Mouse (Mus musculus) small intestine, adult 2 months (tissue): ENCODE measurements around the gene Mfsd2a. TPM values are rescaled to one million over a fixed set of nuclear protein-coding genes. Genes with fewer than 3 reads are reported as not detected.
"Not testable (repeated sequence)": the region's sequence is repeated elsewhere in the genome, so short reads cannot be mapped to it uniquely, and the experiment has no call there.

Experiments
- H3K27ac ChIP-seq: fragments of 200-500 bp; 2 replicates; pipeline ENCODE4 v1.5.1; 2012; ENCODE audit warnings: low read depth, low read length, control low read depth, inconsistent platforms; ENCODE audit not compliant: insufficient read depth
- H3K27me3 ChIP-seq: fragments of 200-500 bp; 2 replicates; pipeline ENCODE4 v1.6.1; 2012; ENCODE audit warnings: mild to moderate bottlenecking, moderate library complexity, low read length, inconsistent platforms; ENCODE audit not compliant: control insufficient read depth, insufficient read depth
- H3K36me3 ChIP-seq: fragments of 200-500 bp; 2 replicates; pipeline ENCODE4 v1.6.1; 2012; ENCODE audit warnings: mild to moderate bottlenecking, low read length, control low read depth, inconsistent platforms; ENCODE audit not compliant: control insufficient read depth, insufficient read depth
- H3K4me1 ChIP-seq: fragments of 200-500 bp; 2 replicates; pipeline ENCODE4 v1.6.1; 2012; ENCODE audit warnings: low read length, inconsistent platforms, mixed read lengths; ENCODE audit not compliant: control insufficient read depth, insufficient read depth, insufficient read length
- H3K4me3 ChIP-seq: fragments of 200-500 bp; 2 replicates; pipeline ENCODE4 v1.5.1; 2012; ENCODE audit warnings: low read depth, mild to moderate bottlenecking, control low read depth, inconsistent platforms, low read length, moderate library complexity
- CTCF ChIP-seq: fragments of 200-500 bp; IDR thresholded peaks from 2 replicates; pipeline ENCODE4 v1.5.1; 2012; ENCODE audit warnings: low read depth, mild to moderate bottlenecking, control low read depth, inconsistent platforms, low read length, moderate library complexity, mixed read lengths; ENCODE audit not compliant: insufficient replicate concordance, insufficient read length; ENCODE audit errors: extremely low read depth
- POLR2A ChIP-seq: fragments of 200-500 bp; IDR thresholded peaks from 2 replicates; pipeline ENCODE4 v1.6.1; 2012; ENCODE audit warnings: low read depth, mild to moderate bottlenecking, control low read depth, inconsistent platforms, low read length, moderate library complexity
- WGBS: fragments of 180-500 bp; shearing (Covaris S2); methylation state at CpG from one replicate; pipeline ENCODE4 v1.1.7; 2018; 5-methylcytosine and 5-hydroxymethylcytosine counted together
- polyA plus RNA-seq: library from polyadenylated mRNA; depleted of rRNA; stranded (reverse); fragments of >200 nt; gene quantifications from 2 replicates; pipeline ENCODE4 v1.2.3, GENCODE M21; 2012

Gene Mfsd2a
- polyA plus RNA-seq, 1 experiment = 28.0 TPM

- H3K27ac ChIP-seq = no peak overlapping the region
- TF ChIP-seq POLR2A (no peak), CTCF (no peak)
- peaks cover 6% of the 10 kb centered on the region; the same call in 1 of the 2 replicates for H3K4me1 ChIP-seq
- H3K27me3 ChIP-seq = peaks cover 3% of the 10 kb centered on the region; the same call in 1 of the 2 replicates
- peak overlapping the region; percentile 84 for H3K4me3 ChIP-seq
- peaks cover 1% of the 10 kb centered on the region; the same call in 1 of the 2 replicates for H3K36me3 ChIP-seq
- under 1% methylated on average over 47 of the region's 47 CpGs for WGBS
These were observed 35.8 kb upstream of the Mfsd2a start for GRCm38 (mm10) chr4:122996618-122997381.

DNA sequence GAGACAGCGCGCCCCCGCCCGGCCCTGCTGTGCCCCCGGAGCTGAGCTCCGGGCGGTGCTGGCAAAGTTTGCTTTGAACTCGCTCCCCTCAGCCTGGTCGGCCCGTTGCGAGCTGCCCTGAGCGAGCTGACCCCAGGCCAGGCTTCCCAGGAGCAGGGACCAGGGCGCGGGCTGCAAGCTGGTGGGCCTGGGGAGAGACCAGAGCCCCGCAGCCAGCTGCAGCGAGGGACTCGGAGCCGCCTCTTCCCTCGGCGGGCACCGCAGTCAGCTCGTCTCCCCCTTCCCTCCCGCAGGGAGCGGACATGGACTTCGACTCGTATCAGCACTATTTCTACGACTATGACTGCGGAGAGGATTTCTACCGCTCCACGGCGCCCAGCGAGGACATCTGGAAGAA lies 35.2 kb upstream of the Mfsd2a start:
- Histone ChIP-seq H3K4me3 (peak overlapping the region; percentile 84), H3K4me1 (peaks cover 10% of the 10 kb centered on the region; the same call in 1 of the 2 replicates), H3K27ac (peak overlapping the region; percentile 43), H3K36me3 (peaks cover 1% of the 10 kb centered on the region; the same call in 1 of the 2 replicates), H3K27me3 (peaks cover 3% of the 10 kb centered on the region; the same call in 1 of the 2 replicates)
- under 1% methylated on average over 30 of the region's 32 CpGs for WGBS
- no peak; the same call in 1 of the 2 replicates for TF ChIP-seq POLR2A
- TF ChIP-seq CTCF = no peak

GRCm38 (mm10) chr4:122995404-122996220 lies 34.6 kb upstream of the Mfsd2a start, which contains the start of gene Mycl:
Mycl (plus strand) TSS chr4:122995652.
- 2% methylated on average over 67 of the region's 69 CpGs for WGBS
- Histone ChIP-seq H3K4me3 (peak within 1 kb of the TSS; percentile 84), H3K27ac (peak within 1 kb of the TSS; percentile 43), H3K36me3 (peaks cover 1% of the 10 kb centered on the region; the same call in 1 of the 2 replicates), H3K4me1 (peaks cover 10% of the 10 kb centered on the region; the same call in 1 of the 2 replicates), H3K27me3 (peaks cover 3% of the 10 kb centered on the region; the same call in 1 of the 2 replicates)
- TF ChIP-seq CTCF = peak; percentile 82
- TF ChIP-seq POLR2A = no peak; the same call in 1 of the 2 replicates

- Histone ChIP-seq H3K27ac (no peak overlapping the region), H3K4me1 (peaks cover 10% of the 10 kb centered on the region; the same call in 1 of the 2 replicates), H3K4me3 (no peak overlapping the region), H3K27me3 (peaks cover 3% of the 10 kb centered on the region; the same call in 1 of the 2 replicates), H3K36me3 (no peaks in the 10 kb centered on the region)
- 25% methylated on average over 3 of the region's 3 CpGs for WGBS
- TF ChIP-seq CTCF = no peak
- TF ChIP-seq POLR2A = no peak
These were observed 31.3 kb upstream of the Mfsd2a start for GRCm38 (mm10) chr4:122992276-122992675.

DNA sequence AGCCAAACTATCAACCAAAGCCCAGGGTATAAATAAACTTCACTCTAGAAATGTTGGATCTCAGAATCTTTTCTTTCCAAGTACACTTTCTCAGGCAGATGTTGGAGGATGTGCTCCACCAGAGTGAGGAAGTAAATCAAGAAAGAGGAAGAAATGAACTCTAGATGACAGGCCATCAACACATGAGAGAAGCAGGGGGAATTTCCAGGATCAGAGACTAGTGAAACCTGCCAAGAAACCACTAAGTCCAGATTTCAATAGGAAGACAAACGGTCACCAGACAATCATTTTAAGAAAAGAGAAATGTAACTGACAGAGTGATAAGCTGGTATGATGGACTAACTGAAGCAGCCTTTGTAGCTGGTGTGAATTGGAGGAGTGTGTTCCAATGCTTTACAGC lies 30.2 kb upstream of the Mfsd2a start:
- Histone ChIP-seq H3K4me1 (peaks cover 7% of the 10 kb centered on the region; the same call in 1 of the 2 replicates), H3K36me3 (no peaks in the 10 kb centered on the region), H3K27ac (no peak overlapping the region), H3K4me3 (no peak overlapping the region), H3K27me3 (peaks cover 3% of the 10 kb centered on the region; the same call in 1 of the 2 replicates)
- WGBS = 26% methylated on average over 1 of the region's 1 CpGs
- no peak for TF ChIP-seq POLR2A
- TF ChIP-seq CTCF = no peak

DNA sequence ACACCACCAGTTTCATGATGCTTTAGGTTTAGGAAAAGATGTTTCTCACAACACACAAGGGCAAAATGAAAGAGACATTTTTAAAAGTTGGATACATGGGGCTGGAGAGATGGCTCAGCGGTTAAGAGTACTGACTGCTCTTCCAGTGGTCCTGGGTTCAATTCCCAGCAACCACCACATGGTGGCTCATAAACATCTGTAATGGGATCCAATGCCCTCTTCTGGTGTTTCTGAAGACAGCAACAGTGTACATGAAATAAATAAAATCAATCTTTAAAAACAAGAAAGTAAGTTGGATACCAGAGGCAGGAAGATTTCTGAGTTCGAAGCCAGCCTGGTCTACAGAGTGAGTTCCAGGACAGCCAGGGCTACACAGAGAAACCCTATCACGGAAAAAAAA lies 27.0 kb upstream of the Mfsd2a start:
- not testable (repeated sequence) for H3K27ac ChIP-seq, H3K27me3 ChIP-seq, H3K36me3 ChIP-seq, H3K4me3 ChIP-seq
- 76% methylated on average over 3 of the region's 3 CpGs for WGBS
- H3K4me1 ChIP-seq = peaks cover 12% of the 10 kb centered on the region

- no peak for TF ChIP-seq CTCF
- no peak for TF ChIP-seq POLR2A
- peaks cover 11% of the 10 kb centered on the region for H3K4me1 ChIP-seq
- H3K36me3 ChIP-seq = no peaks in the 10 kb centered on the region
- 79% methylated on average over 4 of the region's 4 CpGs for WGBS
- H3K27me3 ChIP-seq = no peaks in the 10 kb centered on the region
- H3K27ac ChIP-seq = no peak overlapping the region
- H3K4me3 ChIP-seq = no peak overlapping the region
These were observed 26.4 kb upstream of the Mfsd2a start for GRCm38 (mm10) chr4:122987421-122987820.
